Mouse (Mus musculus) MEL (cell line): Measurements from ENCODE around the gene Notum. TPM values are rescaled to one million over a fixed set of nuclear protein-coding genes. Genes with fewer than 3 reads are reported as not detected.

ENCODE experiments used
- DNase-seq: peaks from one replicate; pipeline ENCODE4 v3.0.0; 2011; ENCODE audit warnings: low read depth, low spot score
- H3K27ac ChIP-seq: 2 replicates; pipeline ENCODE4 v1.5.1; 2012; ENCODE audit warnings: low read depth, mild to moderate bottlenecking, control low read depth, low read length, moderate library complexity; ENCODE audit not compliant: control insufficient read depth
- H3K27me3 ChIP-seq, 2 experiments: fragments of 150-350 bp in 1 of 2; sonication (generic) in 1 of 2; 2 replicates each; pipeline ENCODE4 v1.6.1; 2012; ENCODE audit warnings: low read length in 2 of 2, mild to moderate bottlenecking in 2 of 2, improper control_type of control experiment in 1 of 2, moderate library complexity in 1 of 2; ENCODE audit not compliant: insufficient read depth in 2 of 2, control insufficient read depth in 1 of 2
- H3K36me3 ChIP-seq, 2 experiments: 2 replicates each; pipeline ENCODE4 v1.6.1; 2012 to 2014; ENCODE audit warnings: low read length in 2 of 2, improper control_type of control experiment in 1 of 2, inconsistent platforms in 1 of 2, mild to moderate bottlenecking in 1 of 2; ENCODE audit not compliant: insufficient read depth in 2 of 2, control insufficient read depth in 1 of 2
- H3K4me1 ChIP-seq, 2 experiments: fragments of 150-350 bp in 1 of 2; sonication (generic) in 1 of 2; 2 replicates each; pipeline ENCODE4 v1.6.1; 2012; ENCODE audit warnings: low read length in 2 of 2, improper control_type of control experiment in 1 of 2, mild to moderate bottlenecking in 1 of 2; ENCODE audit not compliant: insufficient read depth in 2 of 2, control insufficient read depth in 1 of 2
- H3K4me3 ChIP-seq, 2 experiments: fragments of 150-350 bp in 1 of 2; sonication (generic) in 1 of 2; 2 replicates each; pipeline ENCODE4 v1.5.1; 2012; ENCODE audit warnings: low read depth in 2 of 2, low read length in 2 of 2, mild to moderate bottlenecking in 2 of 2, moderate library complexity in 2 of 2, control low read depth in 1 of 2, improper control_type of control experiment in 1 of 2; ENCODE audit not compliant: control insufficient read depth in 1 of 2, insufficient read depth in 1 of 2
- H3K79me2 ChIP-seq: 2 replicates; pipeline ENCODE4 v1.6.1; 2012; ENCODE audit warnings: mild to moderate bottlenecking, low read length, moderate library complexity; ENCODE audit not compliant: control insufficient read depth, poor library complexity, insufficient read depth
- H3K9ac ChIP-seq: 2 replicates; pipeline ENCODE4 v1.6.1; 2012; ENCODE audit warnings: low read depth, mild to moderate bottlenecking, control low read depth, low read length, moderate library complexity; ENCODE audit not compliant: control insufficient read depth, poor library complexity, severe bottlenecking
- H3K9me3 ChIP-seq: fragments of 150-350 bp; sonication (generic); replicated peaks from 2 replicates; pipeline ENCODE4 v1.6.1; 2012; ENCODE audit warnings: mild to moderate bottlenecking, low read length, improper control_type of control experiment, moderate library complexity; ENCODE audit not compliant: insufficient read depth
- CHD2 ChIP-seq: IDR thresholded peaks from 2 replicates; pipeline ENCODE4 v1.6.1; 2011; ENCODE audit warnings: low read length, improper control_type of control experiment
- EP300 ChIP-seq, 2 experiments: IDR thresholded peaks; 2 replicates each; pipeline ENCODE4 v1.6.1; 2011; ENCODE audit warnings: improper control_type of control experiment in 2 of 2, low read length in 2 of 2, low read depth in 1 of 2, mild to moderate bottlenecking in 1 of 2
- MAZ ChIP-seq: IDR thresholded peaks from 2 replicates; pipeline ENCODE4 v1.6.1; 2012; ENCODE audit warnings: low read depth, mild to moderate bottlenecking, inconsistent platforms, low read length, improper control_type of control experiment
- MEF2A ChIP-seq: IDR thresholded peaks from 2 replicates; pipeline ENCODE4 v1.6.1; 2014; ENCODE audit warnings: low read depth, mild to moderate bottlenecking, inconsistent platforms, low read length, improper control_type of control experiment; ENCODE audit not compliant: poor library complexity, insufficient replicate concordance, severe bottlenecking; ENCODE audit errors: extremely low read depth
- NRF1 ChIP-seq: IDR thresholded peaks from 2 replicates; pipeline ENCODE4 v1.6.1; 2014; ENCODE audit warnings: low read depth, mild to moderate bottlenecking, inconsistent platforms, low read length, improper control_type of control experiment, moderate library complexity; ENCODE audit not compliant: poor library complexity, insufficient read depth, severe bottlenecking
- TAL1 ChIP-seq: IDR thresholded peaks from 2 replicates; pipeline ENCODE4 v1.6.1; 2012; ENCODE audit warnings: mild to moderate bottlenecking, inconsistent platforms, low read length, moderate library complexity, mixed read lengths
- USF1 ChIP-seq: IDR thresholded peaks from 2 replicates; pipeline ENCODE4 v1.6.1; 2014; ENCODE audit warnings: low read depth, mild to moderate bottlenecking, inconsistent platforms, low read length, improper control_type of control experiment, moderate library complexity
- ZMIZ1 ChIP-seq: IDR thresholded peaks from 2 replicates; pipeline ENCODE4 v1.6.1; 2012; ENCODE audit warnings: low read depth, mild to moderate bottlenecking, inconsistent platforms, low read length, improper control_type of control experiment, moderate library complexity
- ZNF384 ChIP-seq: IDR thresholded peaks from 2 replicates; pipeline ENCODE4 v1.6.1; 2012; ENCODE audit warnings: low read depth, mild to moderate bottlenecking, inconsistent platforms, low read length, improper control_type of control experiment
- polyA plus RNA-seq, 2 experiments: library from polyadenylated mRNA; stranded (reverse) in 1 of 2; unstranded in 1 of 2; fragments of >175 nt in 1 of 2; fragments of >200 nt in 1 of 2; gene quantifications; 2 replicates each; pipeline versions ENCODE4 v1.2.1 to v1.2.4; 2012; ENCODE audit warnings: low replicate concordance in 2 of 2, low read depth in 1 of 2; ENCODE audit not compliant: insufficient read length in 2 of 2, insufficient read depth in 1 of 2, missing spikeins in 1 of 2
- total RNA-seq: library from RNA; depleted of rRNA; stranded (reverse); fragments of 300-350 nt; gene quantifications from 2 replicates; pipeline ENCODE4 v1.2.3, GENCODE M21; 2012; rRNA removed

Notum gene
- total and polyA plus RNA-seq, 3 experiments, result not detected

- no peak for DNase-seq
- H3K4me1 ChIP-seq, result no peaks in the 10 kb centered on the region
- no peak within 1 kb of the TSS for H3K27ac ChIP-seq
- H3K36me3 ChIP-seq, result peaks cover 0 to 4% of the 10 kb centered on the region in 2 experiments; a peak in 2 of 4 replicates
- no peak within 1 kb of the TSS for H3K9ac ChIP-seq
- H3K4me3 ChIP-seq, result no peak within 1 kb of the TSS
- no peaks in the 10 kb centered on the region for H3K79me2 ChIP-seq
- no peaks in the 10 kb centered on the region for H3K27me3 ChIP-seq
- no peaks in the 10 kb centered on the region for H3K9me3 ChIP-seq
- TF ChIP-seq ZNF384 (no peak), ZMIZ1 (0 out of 2 replicates have a peak, but pooled peaks have one; percentile 4)
These were observed 52.5 kb downstream of the Notum start, which contains the start of gene Npb for GRCm38 (mm10) chr11:120608241-120609034. Gene Npb, plus strand, starts transcription at chr11:120608477.

- H3K27ac ChIP-seq, result no peak overlapping the region
- peaks cover 0 to 8% of the 10 kb centered on the region in 2 experiments; a peak in 3 of 4 replicates for H3K36me3 ChIP-seq
- H3K9me3 ChIP-seq, result no peaks in the 10 kb centered on the region
- H3K27me3 ChIP-seq, result no peaks in the 10 kb centered on the region
- H3K4me3 ChIP-seq, result no peak overlapping the region
- no peak overlapping the region for H3K9ac ChIP-seq
- DNase-seq, result no peak
- TF ChIP-seq USF1, result no peak
- TF ChIP-seq CHD2, result no peak
- TF ChIP-seq ZNF384, result no peak
- TF ChIP-seq MAZ, result no peak
- TF ChIP-seq TAL1, result no peak
- no peaks in the 10 kb centered on the region for H3K79me2 ChIP-seq
- no peaks in the 10 kb centered on the region for H3K4me1 ChIP-seq
These were observed 54.2 kb downstream of the Notum start for GRCm38 (mm10) chr11:120606764-120607163.

GRCm38 (mm10) chr11:120605667-120606066 is 55.3 kb downstream of the Notum start:
- TF ChIP-seq MEF2A (no peak), NRF1 (no peak), CHD2 (no peak), EP300 (IDR thresholded peaks at IDR 0.05; ENCODE audit: low read depth in 1 of 2, low read length in 2 of 2) (no peak)
- no peaks in the 10 kb centered on the region for H3K4me1 ChIP-seq

More at GRCm38 (mm10) chr11:120605667-120606066, 55.3 kb downstream of the Notum start:
- peaks cover 2% of the 10 kb centered on the region; the same call in 1 of the 2 replicates for H3K79me2 ChIP-seq
- H3K27ac ChIP-seq, result no peak overlapping the region
- H3K36me3 ChIP-seq, result peaks cover 5 to 11% of the 10 kb centered on the region in 2 experiments
- no peaks in the 10 kb centered on the region for H3K9me3 ChIP-seq
- H3K9ac ChIP-seq, result no peak overlapping the region
- H3K4me3 ChIP-seq, result no peak overlapping the region
- H3K27me3 ChIP-seq, result no peaks in the 10 kb centered on the region
- DNase-seq, result no peak

Other genes starting within 250 kb of the Notum start
Only the 30 nearest of the 32 such genes appear.
- gene Pde6g, start 207.7 kb downstream of the Notum start, total RNA-seq, result 0.35 and 0.46 TPM in 2 replicates
- under 1 TPM in 1 of 2 experiments, not detected in 1; 0.84 TPM for gene Pde6g, start 207.7 kb downstream of the Notum start, polyA plus RNA-seq
- 15.9 and 17.6 TPM in 2 replicates for gene Oxld1, start 203.1 kb downstream of the Notum start, total RNA-seq
- gene Oxld1, start 203.1 kb downstream of the Notum start, polyA plus RNA-seq, result 10 to 100 TPM in 1 of 2 experiments, not detected in 1; 17.5 TPM
- gene Ccdc137, start 203.1 kb downstream of the Notum start, total RNA-seq, result 66.1 and 104 TPM in 2 replicates
- gene Ccdc137, start 203.1 kb downstream of the Notum start, polyA plus RNA-seq, result 100 to 1,000 TPM in 1 of 2 experiments, not detected in 1; 116 TPM
- 19.8 and 20.8 TPM in 2 replicates for gene Arl16, start 193.6 kb downstream of the Notum start, total RNA-seq
- gene Arl16, start 193.6 kb downstream of the Notum start, polyA plus RNA-seq, result 10 to 100 TPM in 1 of 2 experiments, not detected in 1; 20.0 TPM
- 401 and 457 TPM in 2 replicates for gene Mrpl12, start 176.6 kb downstream of the Notum start, total RNA-seq
- 100 to 1,000 TPM; 374 to 461 TPM for gene Mrpl12, start 176.6 kb downstream of the Notum start, polyA plus RNA-seq
- gene Slc25a10, start 169.3 kb downstream of the Notum start, total RNA-seq, result 40.4 and 52.0 TPM in 2 replicates
- gene Slc25a10, start 169.3 kb downstream of the Notum start, polyA plus RNA-seq, result 10 to 100 TPM in 1 of 2 experiments, not detected in 1; 53.6 TPM
- not detected in 2 replicates for gene Gcgr, start 130.5 kb downstream of the Notum start, total RNA-seq
- gene Gcgr, start 130.5 kb downstream of the Notum start, polyA plus RNA-seq, result not detected
- 27.2 and 36.6 TPM in 2 replicates for gene Mcrip1, start 111.4 kb downstream of the Notum start, total RNA-seq
- 10 to 100 TPM in 1 of 2 experiments, not detected in 1; 83.5 TPM for gene Mcrip1, start 111.4 kb downstream of the Notum start, polyA plus RNA-seq
- gene Ppp1r27, start 110.0 kb downstream of the Notum start, total RNA-seq, result not detected in 2 replicates
- gene Ppp1r27, start 110.0 kb downstream of the Notum start, polyA plus RNA-seq, result not detected
- gene P4hb, start 87.9 kb downstream of the Notum start, total RNA-seq, result 625 and 639 TPM in 2 replicates
- gene P4hb, start 87.9 kb downstream of the Notum start, polyA plus RNA-seq, result 1,000 to 10,000 TPM in 1 of 2 experiments, 100 to 1,000 TPM in 1; 563 to 1,152 TPM
- 364 and 367 TPM in 2 replicates for gene Arhgdia, start 79.6 kb downstream of the Notum start, total RNA-seq
- 100 to 1,000 TPM; 601 to 821 TPM for gene Arhgdia, start 79.6 kb downstream of the Notum start, polyA plus RNA-seq
- gene Alyref, start 62.8 kb downstream of the Notum start, total RNA-seq, result 1,072 and 1,078 TPM in 2 replicates
- 100 to 1,000 TPM in 1 of 2 experiments, not detected in 1; 600 TPM for gene Alyref, start 62.8 kb downstream of the Notum start, polyA plus RNA-seq
- 97.3 and 130 TPM in 2 replicates for gene Anapc11, start 62.8 kb downstream of the Notum start, total RNA-seq
- 100 to 1,000 TPM in 1 of 2 experiments, not detected in 1; 120 TPM for gene Anapc11, start 62.8 kb downstream of the Notum start, polyA plus RNA-seq
- 0.27 and 0.62 TPM in 2 replicates for gene Npb, start 52.7 kb downstream of the Notum start, total RNA-seq
- gene Npb, start 52.7 kb downstream of the Notum start, polyA plus RNA-seq, result 1 to 10 TPM in 1 of 2 experiments, not detected in 1; 1.7 TPM
- 71.8 and 86.7 TPM in 2 replicates for gene Pcyt2, start 43.2 kb downstream of the Notum start, total RNA-seq
- gene Pcyt2, start 43.2 kb downstream of the Notum start, polyA plus RNA-seq, result 10 to 100 TPM in 1 of 2 experiments, not detected in 1; 87.3 TPM
- gene Sirt7, start 35.9 kb downstream of the Notum start, total RNA-seq, result 61.6 and 78.2 TPM in 2 replicates
- gene Sirt7, start 35.9 kb downstream of the Notum start, polyA plus RNA-seq, result 10 to 100 TPM in 1 of 2 experiments, not detected in 1; 72.3 TPM
- 26.5 and 29.7 TPM in 2 replicates for gene Mafg, start 27.6 kb downstream of the Notum start, total RNA-seq
- 100 to 1,000 TPM in 1 of 2 experiments, 10 to 100 TPM in 1; 54.0 to 113 TPM for gene Mafg, start 27.6 kb downstream of the Notum start, polyA plus RNA-seq
- gene Pycr1, start 17.4 kb downstream of the Notum start, total RNA-seq, result 2.6 and 7.1 TPM in 2 replicates
- gene Pycr1, start 17.4 kb downstream of the Notum start, polyA plus RNA-seq, result 10 to 100 TPM in 1 of 2 experiments, not detected in 1; 15.3 TPM
- gene Myadml2, start 13.0 kb downstream of the Notum start, total RNA-seq, result not detected in 2 replicates
- not detected for gene Myadml2, start 13.0 kb downstream of the Notum start, polyA plus RNA-seq
- gene Aspscr1, start 11.8 kb upstream of the Notum start, total RNA-seq, result 31.9 and 36.2 TPM in 2 replicates
- 10 to 100 TPM in 1 of 2 experiments, not detected in 1; 72.5 TPM for gene Aspscr1, start 11.8 kb upstream of the Notum start, polyA plus RNA-seq
- gene Cenpx, start 52.6 kb upstream of the Notum start, total RNA-seq, result 140 and 141 TPM in 2 replicates
- gene Cenpx, start 52.6 kb upstream of the Notum start, polyA plus RNA-seq, result 100 to 1,000 TPM in 1 of 2 experiments, not detected in 1; 206 TPM
- gene Lrrc45, start 52.8 kb upstream of the Notum start, total RNA-seq, result 26.5 and 45.1 TPM in 2 replicates
- 10 to 100 TPM in 1 of 2 experiments, not detected in 1; 31.0 TPM for gene Lrrc45, start 52.8 kb upstream of the Notum start, polyA plus RNA-seq
- gene Rac3, start 60.3 kb upstream of the Notum start, total RNA-seq, result 7.8 and 12.0 TPM in 2 replicates
- gene Rac3, start 60.3 kb upstream of the Notum start, polyA plus RNA-seq, result 10 to 100 TPM in 1 of 2 experiments, not detected in 1; 13.1 TPM
- gene Dcxr, start 66.1 kb upstream of the Notum start, total RNA-seq, result 12.0 and 14.1 TPM in 2 replicates
- gene Dcxr, start 66.1 kb upstream of the Notum start, polyA plus RNA-seq, result 10 to 100 TPM in 1 of 2 experiments, not detected in 1; 12.2 TPM
- not detected in 2 replicates for gene Cbr2, start 70.9 kb upstream of the Notum start, total RNA-seq
- gene Cbr2, start 70.9 kb upstream of the Notum start, polyA plus RNA-seq, result not detected
- gene Hmga1b, start 101.6 kb upstream of the Notum start, total RNA-seq, result 190 and 206 TPM in 2 replicates
- gene Hmga1b, start 101.6 kb upstream of the Notum start, polyA plus RNA-seq, result 100 to 1,000 TPM in 1 of 2 experiments, not detected in 1; 633 TPM
- gene Rfng, start 123.0 kb upstream of the Notum start, total RNA-seq, result 10.9 and 12.7 TPM in 2 replicates
- gene Rfng, start 123.0 kb upstream of the Notum start, polyA plus RNA-seq, result 10 to 100 TPM in 1 of 2 experiments, not detected in 1; 40.7 TPM
- gene Gps1, start 123.1 kb upstream of the Notum start, total RNA-seq, result 206 and 266 TPM in 2 replicates
- 100 to 1,000 TPM; 173 to 219 TPM for gene Gps1, start 123.1 kb upstream of the Notum start, polyA plus RNA-seq
- 190 and 203 TPM in 2 replicates for gene Dus1l, start 135.2 kb upstream of the Notum start, total RNA-seq
- gene Dus1l, start 135.2 kb upstream of the Notum start, polyA plus RNA-seq, result 100 to 1,000 TPM in 1 of 2 experiments, not detected in 1; 171 TPM
- 317 and 342 TPM in 2 replicates for gene Fasn, start 163.4 kb upstream of the Notum start, total RNA-seq
- 100 to 1,000 TPM; 256 to 313 TPM for gene Fasn, start 163.4 kb upstream of the Notum start, polyA plus RNA-seq